Mouse (Mus musculus): ENCODE data around the gene Gm9958. TPM values are rescaled to one million over a fixed set of nuclear protein-coding genes. Genes with fewer than 3 reads are reported as not detected.

The Gm9958 gene
- total and polyA plus RNA-seq, 3 experiments: 0.25 to 15.5 (median 4.4) TPM

DNA sequence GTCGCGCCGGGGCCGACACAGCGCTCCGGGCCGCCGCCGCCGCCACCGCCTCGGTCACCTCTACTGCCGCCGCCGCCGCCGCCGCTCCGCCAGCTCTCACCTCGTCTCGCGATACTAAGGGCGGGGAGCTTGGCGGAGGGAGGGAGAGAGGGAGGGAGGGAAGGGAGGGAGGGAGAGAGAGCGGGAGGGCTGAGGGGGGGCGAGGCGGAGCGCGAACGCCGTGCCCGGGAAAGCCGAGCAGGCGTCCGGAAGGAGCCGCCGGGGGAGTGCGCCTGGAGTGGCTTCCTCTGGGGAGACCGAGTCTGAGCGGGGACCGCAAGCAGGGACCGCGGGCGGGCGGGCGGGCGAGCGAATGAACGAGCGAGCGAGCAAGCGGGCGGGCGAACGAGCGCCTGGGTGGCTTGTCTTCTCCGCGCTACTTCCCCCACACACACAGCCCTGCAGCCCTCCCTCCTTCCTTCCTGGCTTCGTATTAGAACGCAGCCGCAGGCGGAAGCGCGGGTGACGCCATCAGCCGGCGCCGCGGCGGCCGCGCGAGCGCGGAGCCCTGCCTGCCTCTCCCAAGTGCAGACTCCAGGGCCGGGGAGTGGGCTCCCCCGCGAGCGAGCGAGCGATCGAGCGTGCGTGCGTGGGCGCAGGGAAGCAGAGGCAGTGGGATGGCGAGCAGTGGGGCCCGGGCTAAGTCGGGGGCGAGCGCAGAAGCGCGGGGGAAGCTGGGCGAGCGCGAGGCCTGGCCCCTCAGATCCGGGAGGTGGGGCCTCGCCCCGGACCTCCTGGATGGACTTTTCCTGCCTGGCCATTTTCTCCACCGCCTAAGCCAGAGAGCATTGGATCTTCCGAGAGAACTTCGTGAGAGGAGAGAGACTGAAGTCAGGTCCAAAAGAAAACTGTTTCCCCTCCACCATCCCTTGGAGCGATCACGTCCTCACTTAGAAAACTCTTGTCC, 610 bp upstream of the Gm9958 start, which contains the start of gene Ankrd17:
Gene Ankrd17 (minus strand): TSS at position 457 of the 946 bp plus-strand sequence.
- peak within 1 kb of the TSS; percentile 99 for H3K4me3 ChIP-seq (ENCODE audit: low read depth, low read length)
- ATAC-seq (ENCODE audit: extremely low read depth, insufficient number of reproducible peaks, low FRiP score, poor library complexity, severe bottlenecking) (peak; percentile 69), DNase-seq (ENCODE audit: low spot score) (peak; percentile 78)
- H3K36me3 ChIP-seq (replicated peaks): peaks cover 19% of the 10 kb centered on the region
- no peak for TF ChIP-seq GATA2 (IDR thresholded peaks at IDR 0.05; ENCODE audit: borderline replicate concordance, low read depth, low read length)
- no peak for TF ChIP-seq GATA1 (IDR thresholded peaks at IDR 0.05; ENCODE audit: borderline replicate concordance, low read length)
- TF ChIP-seq POLR2AphosphoS5 (IDR thresholded peaks at IDR 0.05; ENCODE audit: insufficient replicate concordance, low read depth, low read length): peak; percentile 30; the same call in 1 of the 2 replicates
- TF ChIP-seq CTCF (IDR thresholded peaks at IDR 0.05; ENCODE audit: low read depth, low read length): no peak
- no peak for TF ChIP-seq TAL1 (conservative IDR thresholded peaks at IDR 0.05; ENCODE audit: low read depth, low read length)
- H3K27me3 ChIP-seq (ENCODE audit: insufficient read depth, low read length): 0 out of 2 replicates have a peak, but pooled peaks cover 2% of the 10 kb centered on the region
- H3K9me3 ChIP-seq (replicated peaks): no peaks in the 10 kb centered on the region
- peaks cover 30% of the 10 kb centered on the region for H3K4me1 ChIP-seq (ENCODE audit: insufficient read depth, low read depth, low read length)

DNA sequence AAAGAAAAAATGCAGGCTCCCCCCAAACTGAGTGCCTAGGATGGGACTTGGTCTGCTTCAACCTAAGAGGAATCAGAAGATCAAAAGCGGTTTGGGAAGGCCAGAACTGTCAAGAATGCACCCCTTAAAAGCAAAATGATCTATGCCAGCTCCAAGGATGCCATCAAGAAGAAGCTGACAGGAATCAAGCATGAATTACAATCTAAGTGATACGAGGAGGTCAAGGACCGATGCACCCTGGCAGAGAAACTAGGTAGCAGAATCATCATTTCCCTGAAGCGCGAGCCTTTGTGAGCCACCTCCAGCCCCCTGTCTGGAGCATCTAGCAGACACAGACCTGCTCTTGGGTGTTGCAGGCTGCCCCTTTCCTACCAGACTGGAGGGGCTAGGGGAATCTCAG, 3.4 kb downstream of the Gm9958 start:
- Histone ChIP-seq H3K9me3 (replicated peaks) (0 out of 2 replicates have a peak, but pooled peaks cover 2% of the 10 kb centered on the region), H3K27me3 (ENCODE audit: insufficient read depth, low read length) (peaks cover 6% of the 10 kb centered on the region), H3K36me3 (replicated peaks) (peaks cover 3% of the 10 kb centered on the region), H3K4me3 (ENCODE audit: low read depth, low read length) (no peak overlapping the region), H3K4me1 (ENCODE audit: insufficient read depth, low read depth, low read length) (peaks cover 11% of the 10 kb centered on the region)
- TF ChIP-seq GATA2 (IDR thresholded peaks at IDR 0.05; ENCODE audit: borderline replicate concordance, low read depth, low read length) (no peak), CTCF (IDR thresholded peaks at IDR 0.05; ENCODE audit: low read depth, low read length) (no peak), TAL1 (conservative IDR thresholded peaks at IDR 0.05; ENCODE audit: low read depth, low read length) (no peak), GATA1 (IDR thresholded peaks at IDR 0.05; ENCODE audit: borderline replicate concordance, low read length) (no peak)
- DNase-seq (ENCODE audit: low spot score) (no peak), ATAC-seq (ENCODE audit: extremely low read depth, insufficient number of reproducible peaks, low FRiP score, poor library complexity, severe bottlenecking) (no peak)

DNA sequence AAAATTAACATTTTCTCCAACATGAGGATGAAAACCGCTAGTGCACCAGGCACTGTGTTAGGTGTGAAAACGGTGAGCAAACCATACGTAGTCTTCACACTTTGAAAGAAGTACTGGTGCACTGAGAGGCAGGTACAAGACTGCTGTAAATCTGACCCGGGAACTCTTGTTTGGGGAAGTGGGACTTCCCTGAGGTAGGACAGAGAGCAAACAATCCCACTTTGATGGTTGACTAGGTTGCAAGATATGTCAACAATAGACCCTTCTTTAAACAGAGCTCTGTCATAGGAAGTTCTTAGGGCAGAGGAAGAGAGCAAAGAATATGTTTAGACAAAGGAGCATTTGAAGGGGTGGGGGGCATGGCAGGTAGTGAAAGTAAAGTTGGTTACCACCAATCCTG, 6.7 kb downstream of the Gm9958 start:
- H3K27me3 ChIP-seq (ENCODE audit: insufficient read depth, low read length): peaks cover 19% of the 10 kb centered on the region
- TF ChIP-seq TAL1 (conservative IDR thresholded peaks at IDR 0.05; ENCODE audit: low read depth, low read length): no peak
- no peak for TF ChIP-seq GATA1 (IDR thresholded peaks at IDR 0.05; ENCODE audit: borderline replicate concordance, low read length)
- no peak for TF ChIP-seq POLR2AphosphoS5 (IDR thresholded peaks at IDR 0.05; ENCODE audit: insufficient replicate concordance, low read depth, low read length)
- no peak for TF ChIP-seq GATA2 (IDR thresholded peaks at IDR 0.05; ENCODE audit: borderline replicate concordance, low read depth, low read length)
- TF ChIP-seq CTCF (IDR thresholded peaks at IDR 0.05; ENCODE audit: low read depth, low read length): no peak
- no peak overlapping the region for H3K4me3 ChIP-seq (ENCODE audit: low read depth, low read length)
- no peaks in the 10 kb centered on the region for H3K36me3 ChIP-seq (replicated peaks)
- DNase-seq (ENCODE audit: low spot score) (no peak), ATAC-seq (ENCODE audit: extremely low read depth, insufficient number of reproducible peaks, low FRiP score, poor library complexity, severe bottlenecking) (no peak)
- H3K4me1 ChIP-seq (ENCODE audit: insufficient read depth, low read depth, low read length): peaks cover 7% of the 10 kb centered on the region; the same call in 1 of the 2 replicates
- 0 out of 2 replicates have a peak, but pooled peaks cover 2% of the 10 kb centered on the region for H3K9me3 ChIP-seq (replicated peaks)

DNA sequence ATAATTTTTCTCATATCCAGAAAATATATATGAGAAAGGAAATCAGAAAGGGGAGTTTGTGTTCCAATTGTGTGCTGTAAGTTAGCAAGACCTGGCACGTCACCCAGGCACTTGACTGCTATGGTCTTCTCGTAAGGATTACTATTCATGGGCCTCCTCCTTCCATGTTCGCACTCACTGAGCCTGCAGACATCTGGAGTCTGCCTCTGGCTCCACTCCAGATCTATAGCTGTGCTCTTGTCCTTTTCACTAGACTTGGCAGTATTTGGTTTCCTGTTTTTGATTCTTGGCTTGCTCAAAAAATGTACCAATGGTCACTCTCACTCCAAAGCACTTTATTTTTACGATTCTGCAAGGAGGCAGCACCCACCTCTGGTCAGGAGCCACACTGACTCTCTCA, 14.5 kb downstream of the Gm9958 start:
- Histone ChIP-seq H3K36me3 (replicated peaks) (no peaks in the 10 kb centered on the region), H3K27me3 (ENCODE audit: insufficient read depth, low read length) (peaks cover 14% of the 10 kb centered on the region), H3K4me3 (ENCODE audit: low read depth, low read length) (no peak overlapping the region), H3K9me3 (replicated peaks) (no peaks in the 10 kb centered on the region), H3K4me1 (ENCODE audit: insufficient read depth, low read depth, low read length) (peaks cover 13% of the 10 kb centered on the region)
- DNase-seq (ENCODE audit: low spot score) (no peak), ATAC-seq (ENCODE audit: extremely low read depth, insufficient number of reproducible peaks, low FRiP score, poor library complexity, severe bottlenecking) (no peak)
- TF ChIP-seq TAL1 (conservative IDR thresholded peaks at IDR 0.05; ENCODE audit: low read depth, low read length): no peak

DNA sequence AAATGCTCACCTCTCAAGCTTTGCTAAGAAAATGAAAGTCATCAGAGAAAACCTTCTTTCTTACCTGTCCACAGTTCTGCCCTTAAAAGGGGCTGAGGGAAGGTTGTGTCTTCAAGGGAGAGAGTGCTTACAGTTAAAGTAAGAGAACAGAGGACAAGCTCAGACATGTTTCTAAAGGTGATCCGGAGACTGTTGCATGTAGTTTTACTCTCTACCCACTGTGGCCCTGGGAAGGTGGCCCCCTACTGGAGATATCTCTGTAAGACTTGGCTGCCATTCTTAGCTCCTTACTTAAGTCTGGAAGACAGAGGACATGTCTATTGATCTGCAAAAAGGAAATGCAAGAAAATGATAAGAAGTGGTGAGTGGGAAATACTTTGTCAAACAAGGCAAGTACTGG, 16.1 kb downstream of the Gm9958 start:
- peaks cover 18% of the 10 kb centered on the region for H3K4me1 ChIP-seq (ENCODE audit: insufficient read depth, low read depth, low read length)
- DNase-seq (ENCODE audit: low spot score): peak; percentile 24
- TF ChIP-seq CTCF (IDR thresholded peaks at IDR 0.05; ENCODE audit: low read depth, low read length) (peak; percentile 50; the same call in 1 of the 2 replicates), GATA1 (IDR thresholded peaks at IDR 0.05; ENCODE audit: borderline replicate concordance, low read length) (no peak)
- no peak overlapping the region; the same call in 1 of the 2 replicates for H3K4me3 ChIP-seq (ENCODE audit: low read depth, low read length)
- peak; percentile 88 for ATAC-seq (ENCODE audit: extremely low read depth, insufficient number of reproducible peaks, low FRiP score, poor library complexity, severe bottlenecking)
- no peaks in the 10 kb centered on the region for H3K9me3 ChIP-seq (replicated peaks)
- peaks cover 16% of the 10 kb centered on the region for H3K27me3 ChIP-seq (ENCODE audit: insufficient read depth, low read length)
- H3K36me3 ChIP-seq (replicated peaks): no peaks in the 10 kb centered on the region

DNA sequence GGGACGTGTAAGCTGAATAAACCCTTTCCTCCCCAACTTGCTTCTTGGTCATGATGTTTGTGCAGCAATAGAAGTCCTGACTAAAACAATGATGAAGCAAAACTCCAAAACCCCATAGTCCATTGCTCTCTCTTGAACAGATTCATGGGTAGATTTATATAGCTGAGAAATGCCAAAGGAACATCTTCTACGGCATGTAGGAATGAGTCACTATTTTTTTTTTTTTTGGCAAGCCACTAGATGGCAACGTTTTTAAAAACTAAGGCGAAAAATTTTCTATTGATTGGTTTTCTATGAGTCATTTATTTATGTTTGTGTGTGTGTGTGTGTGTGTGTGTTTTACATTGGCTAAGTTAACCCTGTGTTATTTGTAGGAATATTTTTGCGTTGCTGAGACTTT, 26.8 kb downstream of the Gm9958 start:
- no peaks in the 10 kb centered on the region for H3K9me3 ChIP-seq (replicated peaks)
- DNase-seq (ENCODE audit: low spot score) (no peak), ATAC-seq (ENCODE audit: extremely low read depth, insufficient number of reproducible peaks, low FRiP score, poor library complexity, severe bottlenecking) (no peak)
- no peaks in the 10 kb centered on the region for H3K36me3 ChIP-seq (replicated peaks)
- no peak overlapping the region for H3K4me3 ChIP-seq (ENCODE audit: low read depth, low read length)
- H3K27me3 ChIP-seq (ENCODE audit: insufficient read depth, low read length): peaks cover 10% of the 10 kb centered on the region
- no peak for TF ChIP-seq POLR2AphosphoS5 (IDR thresholded peaks at IDR 0.05; ENCODE audit: insufficient replicate concordance, low read depth, low read length)
- TF ChIP-seq CTCF (IDR thresholded peaks at IDR 0.05; ENCODE audit: low read depth, low read length): no peak
- TF ChIP-seq GATA1 (IDR thresholded peaks at IDR 0.05; ENCODE audit: borderline replicate concordance, low read length): no peak
- TF ChIP-seq TAL1 (conservative IDR thresholded peaks at IDR 0.05; ENCODE audit: low read depth, low read length): no peak
- TF ChIP-seq GATA2 (IDR thresholded peaks at IDR 0.05; ENCODE audit: borderline replicate concordance, low read depth, low read length): no peak
- no peaks in the 10 kb centered on the region for H3K4me1 ChIP-seq (ENCODE audit: insufficient read depth, low read depth, low read length)

Data from G1E (cell line).